Mouse (Mus musculus): ENCODE measurements around the gene Paqr9. TPM values are rescaled to one million over a fixed set of nuclear protein-coding genes. Genes with fewer than 3 reads are reported as not detected.
"Not testable (repeated sequence)": the region's sequence is repeated elsewhere in the genome, so short reads cannot be mapped to it uniquely, and the experiment has no call there.

Paqr9 gene
- total RNA-seq (2021): 1 to 10 TPM; 4.5 to 4.8 TPM
- long read RNA-seq, experiment 1, full-length matches to known transcripts: 11 of 12 reads
- long read RNA-seq, experiment 1, partial matches to known transcripts: 0 of 12 reads
- long read RNA-seq, experiment 1, other reads (novel, unspliced or antisense): 1 of 12 reads
- long read RNA-seq, experiment 2, full-length matches to known transcripts: 20 of 20 reads
- long read RNA-seq, experiment 2, partial matches to known transcripts: 0 of 20 reads
- long read RNA-seq, experiment 2, other reads (novel, unspliced or antisense): 0 of 20 reads

GRCm38 (mm10) chr9:95559059-95559935 lies at the start of gene Paqr9:
Paqr9 (plus strand) TSS chr9:95559657.
- intact Hi-C loops (cut with DNase I; ENCODE audit: low total_unique reads): no loop called here
- DNase-seq: peak; percentile 30

GRCm38 (mm10) chr9:95510693-95511404 lies 48.6 kb upstream of the Paqr9 start:
- no peak for DNase-seq
- intact Hi-C loops (cut with DNase I; ENCODE audit: low total_unique reads): no loop called here

DNA sequence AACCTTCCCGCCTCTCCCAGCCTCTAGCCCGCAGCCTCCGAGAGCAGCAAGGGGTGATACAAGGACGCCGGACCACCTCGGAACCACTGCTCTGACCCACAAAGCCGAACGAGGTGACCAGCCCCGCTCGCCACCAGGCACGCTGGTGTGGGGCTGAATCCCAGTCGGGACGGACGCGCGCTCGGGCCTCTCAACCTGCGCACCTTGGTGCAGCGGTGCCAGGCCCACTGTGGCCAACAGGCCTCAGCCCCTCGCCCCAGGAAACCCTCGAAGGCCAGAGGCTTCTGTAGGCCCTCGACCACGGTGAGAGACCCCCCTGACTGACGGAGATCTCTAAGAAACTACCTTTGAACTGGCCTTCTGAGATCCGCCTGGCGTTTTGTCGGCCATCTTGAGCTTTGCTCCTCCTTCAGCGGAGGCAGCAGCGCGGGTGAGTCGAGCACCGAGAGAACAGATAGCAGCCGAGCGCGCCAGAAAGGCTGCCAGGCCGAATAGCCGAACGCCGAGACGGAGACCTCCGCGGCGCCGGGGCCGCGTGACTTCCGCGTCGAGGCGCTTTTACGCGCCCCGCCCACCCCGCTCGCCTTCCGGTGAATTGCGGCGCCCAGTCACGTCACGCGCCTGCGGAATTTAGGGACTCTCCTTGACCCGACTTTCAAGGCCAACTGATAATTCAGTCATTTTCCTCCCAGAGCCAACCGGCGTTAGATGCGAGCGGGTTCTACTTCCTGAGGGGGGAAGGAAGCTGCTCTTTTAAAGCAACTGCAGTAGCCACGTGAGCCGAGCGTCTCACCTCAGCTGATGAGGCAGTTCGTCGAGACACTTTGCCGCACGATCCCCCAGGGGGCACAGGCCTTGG lies 47.8 kb upstream of the Paqr9 start, which contains the start of gene U2surp:
Gene U2surp (minus strand): TSS at position 525 of the 859 bp plus-strand sequence.
- peak; percentile 96 for DNase-seq
- intact Hi-C loops (cut with DNase I; ENCODE audit: low total_unique reads): no loop called here

- no peak for DNase-seq
- intact Hi-C loops (cut with DNase I; ENCODE audit: low total_unique reads): no loop called here
Observed at GRCm38 (mm10) chr9:95512331-95513030, 47.0 kb upstream of the Paqr9 start.

DNA sequence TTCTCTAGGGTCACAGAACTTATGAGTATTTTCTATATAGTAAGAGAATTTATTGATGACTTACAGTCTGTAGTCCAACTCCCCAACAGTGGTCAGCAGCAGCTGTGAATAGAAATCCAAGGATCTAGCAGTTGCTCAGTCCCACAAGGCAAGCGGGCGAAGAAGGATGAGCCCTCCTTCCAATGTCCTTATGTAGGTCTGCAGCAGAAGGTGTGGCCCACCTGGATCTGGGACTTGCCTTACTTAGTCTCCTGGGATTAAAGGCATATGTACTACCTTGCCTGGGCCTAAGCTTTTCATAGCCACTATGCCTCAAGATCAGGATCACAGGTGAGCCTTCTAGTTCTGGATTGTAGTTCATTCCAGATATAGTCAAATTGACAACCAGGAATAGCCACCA lies 45.7 kb upstream of the Paqr9 start:
- no peak for DNase-seq
- intact Hi-C loops (cut with DNase I; ENCODE audit: low total_unique reads): no loop called here

DNA sequence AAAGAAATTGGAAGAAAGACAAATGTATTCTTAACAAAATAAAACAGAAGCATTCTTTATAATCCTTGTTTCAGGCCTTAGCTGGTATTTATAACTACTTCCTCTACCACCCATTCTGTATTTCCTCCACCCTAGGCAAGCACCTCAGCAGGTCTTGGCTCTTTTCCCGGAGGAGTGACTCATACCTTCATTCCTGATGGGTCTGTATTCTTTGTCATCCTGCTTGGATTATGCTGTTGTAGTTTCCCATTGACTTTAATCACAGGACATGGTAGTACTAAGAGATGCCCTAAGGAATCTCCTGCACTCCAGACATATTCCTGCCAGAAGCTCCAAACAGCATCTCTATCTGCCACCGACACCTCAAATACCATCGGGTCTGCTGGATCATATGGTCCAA lies 45.1 kb upstream of the Paqr9 start:
- DNase-seq; intact Hi-C loops (cut with DNase I; ENCODE audit: low total_unique reads): not testable (repeated sequence)

DNA sequence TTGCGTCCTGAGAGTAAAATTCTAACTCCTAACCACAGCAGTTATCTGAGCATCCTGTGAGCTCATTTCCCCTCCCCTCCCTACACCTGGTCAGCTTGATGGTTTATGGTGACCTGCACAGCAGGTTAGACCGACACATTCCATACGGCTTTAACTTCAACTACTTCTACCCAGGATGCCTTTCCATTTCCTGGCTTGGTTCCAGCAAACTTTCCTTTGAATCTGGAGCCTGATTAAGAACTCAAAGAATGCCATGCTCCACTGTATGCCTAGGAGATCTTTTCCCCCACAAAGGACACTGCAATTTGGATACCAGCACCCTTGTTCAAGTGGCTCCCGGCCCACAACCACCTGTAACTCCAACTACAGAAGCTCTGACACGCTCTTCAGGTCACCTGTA lies 38.9 kb upstream of the Paqr9 start:
- no peak for DNase-seq
- intact Hi-C loops (cut with DNase I; ENCODE audit: low total_unique reads): no loop called here

DNA sequence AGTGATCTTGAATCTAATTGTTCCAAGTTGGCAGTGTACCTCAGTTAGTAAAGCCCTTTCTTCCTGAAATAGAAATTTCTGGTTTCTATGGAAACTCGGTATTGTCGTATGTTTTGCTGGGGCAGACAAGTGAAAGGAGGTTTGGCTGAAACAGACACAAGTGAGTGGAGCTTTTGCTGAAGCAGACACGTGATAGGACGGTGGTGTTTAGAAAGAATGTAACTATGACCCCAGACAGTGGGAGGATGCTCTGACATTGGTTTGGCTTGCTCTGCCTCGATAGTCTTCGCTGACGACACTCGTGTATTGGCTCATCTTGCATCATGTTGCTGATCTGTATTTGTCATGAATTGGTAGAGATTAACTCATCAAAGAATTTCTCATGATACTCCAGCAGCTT lies 38.4 kb upstream of the Paqr9 start:
- intact Hi-C loops (cut with DNase I; ENCODE audit: low total_unique reads): no loop called here
- DNase-seq: no peak

DNA sequence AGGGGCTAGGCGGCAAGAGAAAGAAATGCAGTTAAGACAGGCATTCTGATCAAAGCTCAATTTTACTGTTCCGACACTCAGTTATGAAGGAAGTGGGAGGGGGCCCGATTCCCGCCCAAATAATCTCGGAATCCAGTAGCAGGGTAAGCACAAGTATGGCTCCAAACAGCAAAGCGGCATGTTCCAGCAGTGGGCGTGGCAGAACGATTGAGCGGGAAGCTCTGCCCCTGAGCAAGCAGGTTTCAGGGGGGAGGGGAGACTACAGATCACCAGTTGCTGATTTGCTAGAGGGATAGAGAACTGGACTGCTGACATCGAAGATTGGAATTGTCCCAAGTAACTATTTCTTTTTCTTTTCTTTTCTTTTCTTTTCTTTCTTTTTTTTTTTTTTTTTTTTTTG lies 37.9 kb upstream of the Paqr9 start:
- no peak for DNase-seq
- intact Hi-C loops (cut with DNase I; ENCODE audit: low total_unique reads): no loop called here

DNA sequence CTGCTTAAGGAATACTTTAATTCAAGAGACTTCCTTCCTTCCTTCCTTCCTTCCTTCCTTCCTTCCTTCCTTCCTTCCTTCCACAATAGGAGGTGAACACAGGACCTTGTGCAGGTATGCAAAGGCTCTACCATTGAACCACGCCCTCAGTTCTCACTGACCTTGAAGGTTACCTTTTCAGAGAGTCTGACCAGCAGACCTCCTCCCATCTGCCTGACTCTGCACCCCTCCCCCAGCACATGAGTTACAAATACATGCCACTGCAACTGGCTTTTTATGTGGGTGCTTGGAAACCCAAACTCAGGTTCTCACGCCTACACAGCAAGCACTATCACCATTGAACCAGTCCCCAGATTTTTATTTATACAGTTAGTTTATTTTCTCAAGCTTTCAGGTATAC lies 36.9 kb upstream of the Paqr9 start:
- intact Hi-C loops (cut with DNase I; ENCODE audit: low total_unique reads): no loop called here
- DNase-seq: no peak

- intact Hi-C loops (cut with DNase I; ENCODE audit: low total_unique reads): no loop called here
Observed at GRCm38 (mm10) chr9:95525376-95525775, 34.1 kb upstream of the Paqr9 start.

DNA sequence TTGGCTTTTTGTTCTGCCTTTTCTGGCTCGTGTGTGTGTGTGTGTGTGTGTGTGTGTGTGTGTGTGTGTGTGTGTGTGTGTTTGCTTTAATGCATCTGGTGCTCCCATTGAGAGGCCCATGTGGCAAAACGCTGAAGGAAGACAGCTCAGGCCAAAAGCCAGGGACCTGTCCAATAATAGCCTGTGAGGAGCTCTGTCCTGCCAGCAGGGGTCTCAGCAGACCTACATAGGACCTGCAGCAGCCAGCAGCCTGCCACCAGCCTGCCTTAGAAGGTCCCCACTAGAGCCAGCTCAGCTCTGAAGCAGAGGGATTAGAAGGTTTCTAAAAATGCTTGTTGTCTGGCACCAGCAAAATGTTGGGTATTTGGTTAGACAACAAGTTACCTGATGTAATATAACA lies 33.5 kb upstream of the Paqr9 start:
- peak; percentile 22 for DNase-seq
- intact Hi-C loops (cut with DNase I; ENCODE audit: low total_unique reads): no loop called here

More at GRCm38 (mm10) chr9:95525376-95525775, 34.1 kb upstream of the Paqr9 start:
- DNase-seq: no peak

GRCm38 (mm10) chr9:95527676-95528075 lies 31.8 kb upstream of the Paqr9 start:
- intact Hi-C loops (cut with DNase I; ENCODE audit: low total_unique reads): no loop called here
- no peak for DNase-seq

DNA sequence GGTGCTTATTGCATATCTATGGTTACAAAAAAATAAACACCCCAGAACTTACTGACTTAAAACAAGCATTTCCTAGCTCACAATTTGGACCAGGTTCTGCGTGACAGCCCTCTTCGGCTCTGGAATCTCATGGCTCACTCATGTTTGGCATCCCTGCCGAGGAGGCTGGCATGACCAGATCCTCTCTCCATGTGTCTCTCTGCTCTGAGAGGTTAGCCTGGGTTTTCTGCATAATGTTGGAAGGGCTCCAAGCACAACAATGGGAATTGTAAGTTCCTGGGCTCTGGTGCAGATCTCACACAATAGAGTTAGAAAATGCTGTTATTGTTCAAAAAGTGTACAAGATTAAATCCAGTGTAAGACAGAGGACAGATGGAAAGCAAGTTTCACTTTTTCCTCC lies 28.3 kb upstream of the Paqr9 start:
- DNase-seq: no peak
- intact Hi-C loops (cut with DNase I; ENCODE audit: low total_unique reads): loop anchor here (10.0 kb wide), 2 partner anchors 164 to 324 kb away; partner anchors contain the start of gene Atr

DNA sequence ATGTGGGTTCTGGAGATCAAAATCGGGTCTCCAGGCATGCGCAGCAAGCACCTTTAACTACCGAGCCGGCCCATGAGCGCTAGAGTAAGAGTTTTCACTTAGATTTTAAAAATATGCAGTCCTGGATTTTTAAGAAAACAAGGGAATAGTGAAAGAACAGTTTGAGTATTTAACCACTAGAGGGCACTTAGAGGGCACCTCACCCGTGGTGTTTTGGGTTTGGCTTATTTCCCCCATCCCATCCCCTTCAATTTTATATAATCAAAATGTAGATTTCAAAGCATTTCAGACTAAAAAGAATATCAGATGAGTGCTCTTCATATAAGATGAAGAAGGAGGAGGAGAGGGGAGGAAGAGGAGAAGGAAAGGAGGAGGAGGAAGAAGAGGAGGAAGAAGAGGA lies 25.6 kb upstream of the Paqr9 start:
- no peak for DNase-seq
- intact Hi-C loops (cut with DNase I; ENCODE audit: low total_unique reads): loop anchor here (10.0 kb wide), 2 partner anchors 161 to 321 kb away; partner anchors contain the start of gene Atr

DNA sequence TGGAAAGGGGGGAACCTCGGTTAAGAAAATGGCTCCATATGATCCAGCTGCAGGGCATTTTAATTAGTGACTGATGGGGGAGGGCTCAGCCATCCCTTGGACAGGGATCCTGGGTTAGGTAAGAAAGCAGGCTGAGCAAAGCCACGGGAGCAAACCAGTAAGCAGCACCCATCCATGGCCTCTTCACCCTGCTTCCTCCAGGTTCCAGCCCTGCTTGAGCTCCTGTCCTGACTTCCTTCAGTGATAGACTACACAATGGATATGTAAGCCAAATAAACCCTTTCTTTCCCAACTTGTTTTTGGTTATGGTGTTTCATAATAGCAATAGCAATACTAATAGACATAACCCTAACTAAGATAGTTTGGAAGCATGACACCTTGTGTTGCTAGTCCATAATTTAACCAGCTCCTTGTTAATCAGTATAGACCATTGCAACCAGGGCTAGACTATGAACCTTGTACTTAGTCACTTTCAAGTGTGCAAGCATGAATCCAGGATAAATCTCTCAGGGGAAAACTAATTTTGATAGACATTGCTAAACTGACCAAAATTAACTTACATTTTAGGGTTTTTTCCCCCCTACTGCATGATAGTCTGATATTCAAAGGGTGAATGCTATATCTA lies 20.2 kb upstream of the Paqr9 start:
- intact Hi-C loops (cut with DNase I; ENCODE audit: low total_unique reads): loop anchor here (10.0 kb wide), 2 partner anchors 156 to 316 kb away; partner anchors contain the start of gene Atr
- no peak for DNase-seq

- DNase-seq: peak; percentile 48
- intact Hi-C loops (cut with DNase I; ENCODE audit: low total_unique reads): no loop called here
Observed at GRCm38 (mm10) chr9:95540487-95540886, 19.0 kb upstream of the Paqr9 start.

- intact Hi-C loops (cut with DNase I; ENCODE audit: low total_unique reads): no loop called here
- DNase-seq: no peak
Observed at GRCm38 (mm10) chr9:95541208-95541607, 18.2 kb upstream of the Paqr9 start.

All from gastrocnemius, postnatal 14 days (tissue).